Mouse (Mus musculus): ENCODE data around the gene Lor. TPM values are rescaled to one million over a fixed set of nuclear protein-coding genes. Genes with fewer than 3 reads are reported as not detected.

Lor gene
- polyA plus RNA-seq (2014; fragmentation: Nextera tagmentation; extraction: Ambion mirVana): 3.0 and 21.3 TPM in 2 replicates

DNA sequence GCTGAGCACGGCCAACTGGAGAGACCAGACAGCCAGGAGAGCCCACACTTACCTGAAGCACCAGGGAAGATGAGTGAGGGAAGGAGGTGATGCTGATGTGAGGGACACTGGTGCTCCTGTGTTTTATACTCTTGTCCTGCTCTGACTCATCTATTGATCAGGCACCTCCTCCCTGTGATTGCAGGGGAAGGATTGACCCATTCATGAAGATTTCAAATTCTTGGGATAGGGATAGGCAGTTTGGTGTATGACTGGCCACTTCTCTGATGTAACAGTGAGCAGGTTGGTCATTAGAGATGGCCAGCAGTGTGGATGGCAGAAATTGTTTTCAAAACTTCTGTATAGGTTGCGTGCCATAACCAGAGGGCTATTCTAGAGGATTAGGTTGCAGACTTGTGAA lies at the start of gene Lor:
Lor (minus strand) TSS at position 101 of the 400 bp plus-strand sequence.
- no peak for ATAC-seq (ENCODE audit: low read depth)

GRCm38 (mm10) chr3:92123847-92124246 lies 40.9 kb upstream of the Lor start, which contains the start of gene Prr9:
Gene Prr9, minus strand, starts transcription at chr3:92123947.
- H3K4me1 ChIP-seq (ENCODE audit: control insufficient read depth, insufficient read depth, low read length): no peaks in the 10 kb centered on the region
- H3K9ac ChIP-seq (ENCODE audit: low read depth, low read length): no peak within 1 kb of the TSS
- no peaks in the 10 kb centered on the region for H3K9me3 ChIP-seq (ENCODE audit: control insufficient read depth, low read length)
- no peak for DNase-seq (ENCODE audit: low spot score)
- H3K27ac ChIP-seq (replicated peaks; ENCODE audit: low read depth, low read length): no peak within 1 kb of the TSS
- no peaks in the 10 kb centered on the region for H3K36me3 ChIP-seq (ENCODE audit: control insufficient read depth, insufficient read depth, low read length)
- H3K27me3 ChIP-seq (replicated peaks; ENCODE audit: control insufficient read depth, insufficient read depth, low read length): no peaks in the 10 kb centered on the region
- no peak for ATAC-seq (ENCODE audit: low read depth)
- WGBS: 79% methylated on average over 5 of the region's 5 CpGs
- H3K4me3 ChIP-seq (ENCODE audit: low read depth, low read length): no peak within 1 kb of the TSS
- no peak within 1 kb of the TSS for H3K4me2 ChIP-seq (ENCODE audit: low read depth, low read length)

More for the DNA sequence above, at the start of gene Lor:
- peaks cover 45% of the 10 kb centered on the region for H3K27me3 ChIP-seq (replicated peaks; ENCODE audit: control insufficient read depth, insufficient read depth, low read length)
- no peak for DNase-seq (ENCODE audit: low spot score)
- no peaks in the 10 kb centered on the region for H3K4me1 ChIP-seq (ENCODE audit: control insufficient read depth, insufficient read depth, low read length)
- peak within 1 kb of the TSS; percentile 84; the same call in 1 of the 2 replicates for H3K4me2 ChIP-seq (ENCODE audit: low read depth, low read length)
- H3K4me3 ChIP-seq (ENCODE audit: low read depth, low read length): peak within 1 kb of the TSS; percentile 75
- no peaks in the 10 kb centered on the region for H3K36me3 ChIP-seq (ENCODE audit: control insufficient read depth, insufficient read depth, low read length)
- no peaks in the 10 kb centered on the region for H3K9me3 ChIP-seq (ENCODE audit: control insufficient read depth, low read length)
- 77% methylated on average over 2 of the region's 2 CpGs for WGBS
- H3K9ac ChIP-seq (ENCODE audit: low read depth, low read length): no peak within 1 kb of the TSS
- H3K27ac ChIP-seq (replicated peaks; ENCODE audit: low read depth, low read length): no peak within 1 kb of the TSS

DNA sequence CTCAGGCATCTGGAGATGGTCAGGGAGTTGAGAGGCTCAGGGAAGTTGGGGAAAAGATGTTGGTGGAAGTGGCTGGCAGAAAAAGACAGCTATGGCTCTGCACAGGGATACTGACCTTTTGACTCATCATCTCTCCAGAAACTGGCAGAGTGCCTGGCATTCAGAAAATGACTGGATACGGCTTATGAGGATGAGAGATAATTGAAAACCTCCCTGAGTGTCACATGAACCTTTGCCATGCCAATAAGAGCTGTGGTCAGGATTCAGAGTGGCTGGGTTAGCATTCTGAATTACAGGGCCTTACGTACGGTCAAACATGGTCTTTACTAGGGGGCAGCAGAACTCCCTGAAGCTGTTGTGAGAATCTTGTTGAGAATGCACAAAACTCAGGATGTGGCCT lies 38.0 kb upstream of the Lor start:
- DNase-seq (ENCODE audit: low spot score) (peak; percentile 13), ATAC-seq (ENCODE audit: low read depth) (no peak)
- Histone ChIP-seq H3K4me3 (ENCODE audit: low read depth, low read length) (no peak overlapping the region), H3K4me1 (ENCODE audit: control insufficient read depth, insufficient read depth, low read length) (no peaks in the 10 kb centered on the region), H3K27ac (replicated peaks; ENCODE audit: low read depth, low read length) (no peak overlapping the region), H3K9me3 (ENCODE audit: control insufficient read depth, low read length) (no peaks in the 10 kb centered on the region), H3K9ac (ENCODE audit: low read depth, low read length) (no peak overlapping the region), H3K36me3 (ENCODE audit: control insufficient read depth, insufficient read depth, low read length) (no peaks in the 10 kb centered on the region), H3K27me3 (replicated peaks; ENCODE audit: control insufficient read depth, insufficient read depth, low read length) (no peaks in the 10 kb centered on the region), H3K4me2 (ENCODE audit: low read depth, low read length) (no peak overlapping the region)
- 72% methylated on average over 3 of the region's 3 CpGs for WGBS

DNA sequence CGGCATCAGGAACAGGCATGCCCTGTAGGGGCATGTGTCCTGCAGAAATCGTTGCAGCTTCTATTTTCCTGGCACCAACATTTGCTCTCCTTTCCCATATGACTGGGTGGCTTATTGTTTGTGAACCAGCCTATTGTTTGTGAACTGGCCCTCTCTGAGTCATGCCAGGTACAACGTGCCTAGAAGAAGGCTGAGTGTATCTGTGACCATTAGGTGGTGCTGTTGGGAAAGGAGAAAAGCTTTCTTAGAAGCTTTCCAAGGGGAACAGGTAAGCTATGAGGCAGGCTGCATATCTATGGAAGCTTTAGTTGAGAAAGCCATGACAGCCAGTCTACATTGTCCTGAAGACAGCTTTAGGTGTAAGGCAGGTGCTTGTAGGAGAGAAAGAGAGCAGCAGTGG lies 35.0 kb upstream of the Lor start:
- DNase-seq (ENCODE audit: low spot score) (peak; percentile 52), ATAC-seq (ENCODE audit: low read depth) (no peak)
- Histone ChIP-seq H3K27ac (replicated peaks; ENCODE audit: low read depth, low read length) (no peak overlapping the region), H3K4me2 (ENCODE audit: low read depth, low read length) (no peak overlapping the region), H3K27me3 (replicated peaks; ENCODE audit: control insufficient read depth, insufficient read depth, low read length) (no peaks in the 10 kb centered on the region), H3K4me1 (ENCODE audit: control insufficient read depth, insufficient read depth, low read length) (no peaks in the 10 kb centered on the region), H3K9me3 (ENCODE audit: control insufficient read depth, low read length) (no peaks in the 10 kb centered on the region), H3K9ac (ENCODE audit: low read depth, low read length) (no peak overlapping the region), H3K4me3 (ENCODE audit: low read depth, low read length) (no peak overlapping the region), H3K36me3 (ENCODE audit: control insufficient read depth, insufficient read depth, low read length) (no peaks in the 10 kb centered on the region)
- 34% methylated on average over 3 of the region's 3 CpGs for WGBS

- Histone ChIP-seq H3K9me3 (ENCODE audit: control insufficient read depth, low read length) (no peaks in the 10 kb centered on the region), H3K4me3 (ENCODE audit: low read depth, low read length) (no peak overlapping the region), H3K36me3 (ENCODE audit: control insufficient read depth, insufficient read depth, low read length) (no peaks in the 10 kb centered on the region), H3K27ac (replicated peaks; ENCODE audit: low read depth, low read length) (no peak overlapping the region), H3K4me1 (ENCODE audit: control insufficient read depth, insufficient read depth, low read length) (no peaks in the 10 kb centered on the region), H3K9ac (ENCODE audit: low read depth, low read length) (no peak overlapping the region), H3K27me3 (replicated peaks; ENCODE audit: control insufficient read depth, insufficient read depth, low read length) (no peaks in the 10 kb centered on the region), H3K4me2 (ENCODE audit: low read depth, low read length) (no peak overlapping the region)
- DNase-seq (ENCODE audit: low spot score) (no peak), ATAC-seq (ENCODE audit: low read depth) (no peak)
These were observed 28.6 kb upstream of the Lor start for GRCm38 (mm10) chr3:92111526-92111925.

DNA sequence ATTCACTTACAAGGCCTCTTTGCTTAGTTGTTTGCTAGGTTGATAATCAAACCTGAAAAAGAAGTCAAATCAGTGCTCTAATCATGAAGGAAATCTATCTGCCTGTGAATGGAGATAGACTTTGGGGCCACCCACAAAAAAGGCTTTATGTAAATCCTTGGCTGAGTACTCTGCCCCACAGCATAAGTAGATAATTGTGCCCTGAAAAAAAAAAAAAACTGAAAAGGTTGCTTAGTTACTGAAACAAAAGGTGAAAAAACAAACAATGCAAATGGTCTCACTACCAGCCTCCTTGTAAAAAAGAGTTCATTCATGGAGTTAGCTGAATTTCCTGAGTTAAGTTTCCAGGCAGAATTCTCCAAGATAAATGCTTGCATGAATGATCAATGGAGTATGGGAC lies 27.8 kb upstream of the Lor start:
- no peaks in the 10 kb centered on the region for H3K4me1 ChIP-seq (ENCODE audit: control insufficient read depth, insufficient read depth, low read length)
- H3K9me3 ChIP-seq (ENCODE audit: control insufficient read depth, low read length): no peaks in the 10 kb centered on the region
- DNase-seq (ENCODE audit: low spot score): no peak

DNA sequence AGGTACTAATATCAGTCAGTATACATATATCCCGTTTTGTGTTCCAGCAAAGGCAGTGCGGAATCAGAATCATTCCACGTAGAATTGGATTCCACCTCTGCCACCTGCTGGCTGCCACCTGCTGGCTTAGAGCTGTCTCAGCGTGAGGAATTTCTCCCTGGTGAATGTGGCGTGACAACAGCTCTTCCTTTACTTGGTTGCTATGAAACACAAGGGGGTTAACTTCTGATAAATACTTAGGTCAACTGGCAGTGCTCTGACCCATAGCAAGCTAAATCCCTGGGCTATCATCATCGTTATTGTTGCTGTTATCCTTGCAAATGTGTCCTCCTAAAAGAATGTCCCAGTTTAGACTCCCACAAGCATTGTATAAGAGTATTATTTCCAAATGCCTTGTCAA lies 23.6 kb upstream of the Lor start:
- ATAC-seq (ENCODE audit: low read depth) (0 out of 2 replicates have a peak, but pooled peaks have one; percentile 37), DNase-seq (ENCODE audit: low spot score) (peak; percentile 45)
- Histone ChIP-seq H3K27me3 (replicated peaks; ENCODE audit: control insufficient read depth, insufficient read depth, low read length) (no peaks in the 10 kb centered on the region), H3K4me1 (ENCODE audit: control insufficient read depth, insufficient read depth, low read length) (no peaks in the 10 kb centered on the region), H3K27ac (replicated peaks; ENCODE audit: low read depth, low read length) (no peak overlapping the region), H3K36me3 (ENCODE audit: control insufficient read depth, insufficient read depth, low read length) (no peaks in the 10 kb centered on the region), H3K9me3 (ENCODE audit: control insufficient read depth, low read length) (no peaks in the 10 kb centered on the region), H3K9ac (ENCODE audit: low read depth, low read length) (no peak overlapping the region), H3K4me2 (ENCODE audit: low read depth, low read length) (no peak overlapping the region), H3K4me3 (ENCODE audit: low read depth, low read length) (no peak overlapping the region)
- WGBS: 10% methylated on average over 6 of the region's 6 CpGs

More for the DNA sequence above, 27.8 kb upstream of the Lor start:
- no peaks in the 10 kb centered on the region for H3K36me3 ChIP-seq (ENCODE audit: control insufficient read depth, insufficient read depth, low read length)
- H3K27me3 ChIP-seq (replicated peaks; ENCODE audit: control insufficient read depth, insufficient read depth, low read length): no peaks in the 10 kb centered on the region
- H3K4me3 ChIP-seq (ENCODE audit: low read depth, low read length): no peak overlapping the region
- no peak overlapping the region for H3K9ac ChIP-seq (ENCODE audit: low read depth, low read length)
- no peak overlapping the region for H3K27ac ChIP-seq (replicated peaks; ENCODE audit: low read depth, low read length)
- H3K4me2 ChIP-seq (ENCODE audit: low read depth, low read length): no peak overlapping the region
- no peak for ATAC-seq (ENCODE audit: low read depth)

DNA sequence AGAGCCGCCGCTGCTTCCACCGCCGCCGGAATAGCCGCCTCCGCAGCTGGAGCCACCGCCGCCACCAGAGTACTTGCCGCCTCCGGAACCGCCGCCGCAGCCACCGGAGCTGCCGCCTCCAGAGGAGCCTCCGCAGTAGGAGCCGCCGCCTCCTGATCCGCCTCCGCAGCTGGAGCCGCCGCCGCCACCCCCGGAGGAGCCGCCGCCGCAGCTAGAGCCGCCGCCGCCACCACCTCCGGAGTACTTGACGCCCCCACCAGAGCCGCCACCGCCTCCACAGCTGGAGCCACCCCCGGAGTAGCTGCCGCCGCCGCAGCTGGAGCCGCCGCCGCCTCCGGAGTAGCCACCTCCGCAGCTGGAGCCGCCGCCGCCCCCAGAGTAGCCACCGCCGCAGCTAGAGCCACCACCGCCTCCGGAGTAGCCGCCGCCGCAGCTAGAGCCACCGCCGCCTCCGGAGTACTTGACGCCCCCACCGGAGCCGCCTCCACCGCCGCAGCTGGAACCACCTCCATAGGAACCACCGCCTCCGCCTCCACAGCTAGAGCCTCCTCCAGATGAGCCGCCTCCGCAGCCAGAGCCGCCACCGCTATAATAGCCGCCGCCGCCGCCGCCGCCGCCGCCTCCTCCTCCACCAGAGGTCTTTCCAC lies 1.5 kb downstream of the Lor start:
- Histone ChIP-seq H3K4me3 (ENCODE audit: low read depth, low read length) (peak overlapping the region; percentile 75), H3K27ac (replicated peaks; ENCODE audit: low read depth, low read length) (peak overlapping the region; percentile 48), H3K27me3 (replicated peaks; ENCODE audit: control insufficient read depth, insufficient read depth, low read length) (peaks cover 45% of the 10 kb centered on the region), H3K9me3 (ENCODE audit: control insufficient read depth, low read length) (no peaks in the 10 kb centered on the region), H3K36me3 (ENCODE audit: control insufficient read depth, insufficient read depth, low read length) (no peaks in the 10 kb centered on the region), H3K4me1 (ENCODE audit: control insufficient read depth, insufficient read depth, low read length) (no peaks in the 10 kb centered on the region), H3K4me2 (ENCODE audit: low read depth, low read length) (peak overlapping the region; percentile 84), H3K9ac (ENCODE audit: low read depth, low read length) (peak overlapping the region; percentile 61)
- ATAC-seq (ENCODE audit: low read depth) (peak; percentile 76), DNase-seq (ENCODE audit: low spot score) (peak; percentile 64)
- WGBS: 0% methylated on average over 5 of the region's 76 CpGs

All from embryonic facial prominence, embryonic 14.5 days (tissue).